Mouse (Mus musculus) stomach, postnatal 0 days (tissue): Measurements from ENCODE around the gene E2f8.

Source experiments
- CTCF ChIP-seq: IDR thresholded peaks from 2 replicates; pipeline ENCODE4 v1.5.1; 2016; ENCODE audit warnings: antibody characterized with exemption, low read depth, mild to moderate bottlenecking, moderate library complexity
- EP300 ChIP-seq: optimal IDR thresholded peaks from 2 replicates; pipeline ENCODE3; 2016; ENCODE audit warnings: antibody characterized with exemption

GRCm38 (mm10) chr7:48894763-48895162 is 13.4 kb upstream of the E2f8 start:
- TF ChIP-seq CTCF (no peak), EP300 (no peak)
